In genomic region chr9:100446059-100446686, GRCm38 (mm10) we compare ENCODE assay signal across 8 mouse cellular contexts. TPM values are rescaled to one million over a fixed set of nuclear protein-coding genes. Genes with fewer than 3 reads are reported as not detected.
DNase-seq lines count a peak whose midpoint lies in the region; ATAC-seq and TF ChIP-seq lines count a peak whose summit lies in the region.

No protein-coding gene starts in this region.

- H3K4me3 ChIP-seq in embryonic facial prominence, embryonic 13.5 days: peak overlapping the region; percentile 54
- peak overlapping the region; percentile 45 for H3K4me3 ChIP-seq in kidney, embryonic 14.5 days (ENCODE audit: low read length)
- peak overlapping the region; percentile 42; the same call in 1 of the 2 replicates for H3K4me3 ChIP-seq in midbrain, postnatal 0 days (ENCODE audit: low read depth, low read length)

- H3K9me3 ChIP-seq in embryonic facial prominence, embryonic 13.5 days: no peaks in the 10 kb centered on the region
- H3K9me3 ChIP-seq in kidney, embryonic 14.5 days (ENCODE audit: control insufficient read depth, low read length): no peaks in the 10 kb centered on the region
- H3K9me3 ChIP-seq in midbrain, postnatal 0 days (ENCODE audit: low read length): no peaks in the 10 kb centered on the region

- H3K27ac ChIP-seq in embryonic facial prominence, embryonic 13.5 days: peak overlapping the region; percentile 57
- H3K27ac ChIP-seq in kidney, embryonic 14.5 days (ENCODE audit: low read depth, low read length): peak overlapping the region; percentile 31; the same call in 1 of the 2 replicates
- H3K27ac ChIP-seq in midbrain, postnatal 0 days (ENCODE audit: low read depth, low read length): peak overlapping the region; percentile 63

- TF ChIP-seq CTCF in midbrain, postnatal 0 days (IDR thresholded peaks at IDR 0.05): peak; percentile 93

- peak overlapping the region; percentile 86 for H3K4me2 ChIP-seq in embryonic facial prominence, embryonic 13.5 days
- H3K4me2 ChIP-seq in kidney, embryonic 14.5 days (replicated peaks; ENCODE audit: low read depth, low read length): peak overlapping the region; percentile 77
- H3K4me2 ChIP-seq in midbrain, postnatal 0 days (ENCODE audit: low read depth, low read length, poor library complexity, severe bottlenecking): peak overlapping the region; percentile 81

- no peaks in the 10 kb centered on the region for H3K36me3 ChIP-seq in embryonic facial prominence, embryonic 13.5 days
- no peaks in the 10 kb centered on the region for H3K36me3 ChIP-seq in kidney, embryonic 14.5 days (ENCODE audit: control insufficient read depth, insufficient read depth, low read length)
- no peaks in the 10 kb centered on the region for H3K36me3 ChIP-seq in midbrain, postnatal 0 days (ENCODE audit: insufficient read depth, low read length)
- no peaks in the 10 kb centered on the region for H3K36me3 ChIP-seq in splenic B cell, adult 2 months (ENCODE audit: control insufficient read depth, insufficient read depth, low read length, poor library complexity, severe bottlenecking)

- DNase-seq in adrenal gland, postnatal 4 days (ENCODE audit: low spot score in 2 of 2): peak; percentile 26 to 47
- DNase-seq in heart, adult 8-10 months (ENCODE audit: low spot score): peak; percentile 71
- DNase-seq in liver: peak; percentile 70
- peak; percentile 92 for DNase-seq in midbrain, postnatal 0 days (ENCODE audit: low spot score)
- DNase-seq in splenic B cell, adult 2 months (ENCODE audit: low read depth, low spot score): peak; percentile 71

- H3K27me3 ChIP-seq in embryonic facial prominence, embryonic 13.5 days: peaks cover 14% of the 10 kb centered on the region
- no peaks in the 10 kb centered on the region for H3K27me3 ChIP-seq in kidney, embryonic 14.5 days (ENCODE audit: control insufficient read depth, insufficient read depth, low read length)
- no peaks in the 10 kb centered on the region for H3K27me3 ChIP-seq in midbrain, postnatal 0 days (ENCODE audit: insufficient read depth, low read length)
- H3K27me3 ChIP-seq in splenic B cell, adult 2 months (ENCODE audit: control insufficient read depth, insufficient read depth, low read length, poor library complexity, severe bottlenecking): no peaks in the 10 kb centered on the region

- under 1% methylated on average over 32 of the region's 32 CpGs for WGBS in embryonic facial prominence, embryonic 13.5 days
- under 1% methylated on average over 32 of the region's 32 CpGs for WGBS in kidney, embryonic 14.5 days
- under 1% methylated on average over 32 of the region's 32 CpGs for WGBS in midbrain, postnatal 0 days

- ATAC-seq in CD4-positive, CD25-positive, alpha-beta regulatory T cell, adult 4 months: peak; percentile 87
- peak; percentile 75 for ATAC-seq in embryonic facial prominence, embryonic 13.5 days (ENCODE audit: insufficient number of reproducible peaks, insufficient read depth, low FRiP score, low TSS enrichment, low read depth)
- ATAC-seq in kidney, embryonic 14.5 days (ENCODE audit: low FRiP score, low TSS enrichment): peak; percentile 90
- ATAC-seq in midbrain, postnatal 0 days (ENCODE audit: low FRiP score): peak; percentile 89

- H3K4me1 ChIP-seq in embryonic facial prominence, embryonic 13.5 days: 0 out of 2 replicates have a peak, but pooled peaks cover 6% of the 10 kb centered on the region
- H3K4me1 ChIP-seq in kidney, embryonic 14.5 days (ENCODE audit: control insufficient read depth, insufficient read depth, low read length): no peaks in the 10 kb centered on the region
- H3K4me1 ChIP-seq in midbrain, postnatal 0 days (ENCODE audit: insufficient read depth, low read length): no peaks in the 10 kb centered on the region

- H3K9ac ChIP-seq in embryonic facial prominence, embryonic 13.5 days: peak overlapping the region; percentile 67
- H3K9ac ChIP-seq in kidney, embryonic 14.5 days (ENCODE audit: low read depth, low read length): peak overlapping the region; percentile 51
- H3K9ac ChIP-seq in midbrain, postnatal 0 days (replicated peaks; ENCODE audit: low read length, poor library complexity, severe bottlenecking): peak overlapping the region; percentile 44

RNA-seq across cellular contexts. Expression of gene Il20rb, which starts 40.4 kb away (rescaled TPM):
- 1 to 10 TPM; 1.0 to 2.7 TPM for polyA plus RNA-seq in CD4-positive, CD25-positive, alpha-beta regulatory T cell, adult 4 months (2017; shearing (Covaris generic))
- 1 to 10 TPM; 4.6 to 4.7 TPM for total RNA-seq in adrenal gland, postnatal 4 days (2021)
- polyA plus RNA-seq in embryonic facial prominence, embryonic 13.5 days (2015; fragmentation: Nextera tagmentation; extraction: Ambion mirVana): 1.3 and 1.4 TPM in 2 replicates
- total RNA-seq in heart, adult 8-10 months (2022): 1 to 10 TPM in 3 of 4 experiments, under 1 TPM in 1; 0.97 to 1.7 (median 1.2) TPM
- 0.79 and 1.8 TPM in 2 replicates for polyA plus RNA-seq in kidney, embryonic 14.5 days (2014; fragmentation: Nextera tagmentation; extraction: Ambion mirVana)
- 1.7 and 2.5 TPM in 2 replicates for total RNA-seq in midbrain, postnatal 0 days (2014; rRNA removed)
- 0.99 and 1.1 TPM in 2 replicates for polyA plus RNA-seq in midbrain, postnatal 0 days (2015; fragmentation: Nextera tagmentation; extraction: Ambion mirVana)

Comparison
In these comparisons a context has a peak if more than half of its experiments do, and no peak if none do; other contexts are left out.
1. Peak in every context shown above with its lines: DNase-seq, ATAC-seq, H3K4me3 ChIP-seq and H3K27ac ChIP-seq.
2. DNase-seq: peak in every context shown above with its lines; median percentile 92 in midbrain, postnatal 0 days; 71 in heart, adult 8-10 months; 71 in splenic B cell, adult 2 months; 70 in liver; 36 in adrenal gland, postnatal 4 days.